Mouse (Mus musculus) right cerebral cortex, postnatal 4 days (tissue): ENCODE measurements around the gene Lrfn2.

ENCODE experiments used
- DNase-seq: peaks from one replicate; pipeline ENCODE4 v3.0.0-alpha.2; 2022

The Lrfn2 gene

DNA sequence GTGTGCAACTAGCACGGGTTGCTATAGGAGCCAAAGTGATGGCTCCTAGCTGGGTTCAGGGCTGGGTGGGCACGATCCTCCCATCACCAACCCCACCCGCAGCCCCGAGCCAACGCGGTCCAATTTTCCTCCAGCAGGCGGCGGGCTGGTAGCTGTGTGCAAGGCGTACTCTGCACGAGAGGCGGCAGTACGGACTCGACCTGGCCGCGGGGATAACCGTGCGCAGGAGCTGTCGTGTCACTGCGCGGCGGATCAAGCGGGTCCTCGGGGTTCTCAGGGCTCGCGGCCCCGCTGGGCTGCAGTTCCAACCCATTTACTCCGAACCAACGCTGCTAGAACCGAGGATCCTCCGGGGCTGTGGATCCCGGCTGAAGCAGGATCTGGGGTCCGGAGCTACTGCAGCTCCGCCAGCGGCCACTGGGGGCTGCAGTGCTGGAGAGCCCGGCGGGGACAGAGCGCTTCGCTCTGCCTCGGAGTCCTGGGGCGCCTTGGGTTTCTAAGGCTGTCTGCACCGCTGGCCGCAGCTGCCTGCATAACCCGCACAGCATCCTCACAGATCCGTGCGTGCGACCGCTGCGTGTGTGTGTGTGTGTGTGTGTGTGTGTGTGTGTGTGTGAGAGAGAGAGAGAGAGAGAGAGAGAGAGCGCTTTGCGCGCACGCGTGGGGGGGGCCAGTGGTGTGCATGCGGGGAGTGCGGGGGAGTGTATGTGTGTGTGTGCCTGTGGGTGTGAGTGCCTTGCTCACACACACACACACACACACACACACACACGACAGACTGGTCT lies at the start of gene Lrfn2:
Gene Lrfn2, plus strand, starts transcription at position 759 of the 785 bp plus-strand sequence.
- peak; percentile 93 for DNase-seq

DNA sequence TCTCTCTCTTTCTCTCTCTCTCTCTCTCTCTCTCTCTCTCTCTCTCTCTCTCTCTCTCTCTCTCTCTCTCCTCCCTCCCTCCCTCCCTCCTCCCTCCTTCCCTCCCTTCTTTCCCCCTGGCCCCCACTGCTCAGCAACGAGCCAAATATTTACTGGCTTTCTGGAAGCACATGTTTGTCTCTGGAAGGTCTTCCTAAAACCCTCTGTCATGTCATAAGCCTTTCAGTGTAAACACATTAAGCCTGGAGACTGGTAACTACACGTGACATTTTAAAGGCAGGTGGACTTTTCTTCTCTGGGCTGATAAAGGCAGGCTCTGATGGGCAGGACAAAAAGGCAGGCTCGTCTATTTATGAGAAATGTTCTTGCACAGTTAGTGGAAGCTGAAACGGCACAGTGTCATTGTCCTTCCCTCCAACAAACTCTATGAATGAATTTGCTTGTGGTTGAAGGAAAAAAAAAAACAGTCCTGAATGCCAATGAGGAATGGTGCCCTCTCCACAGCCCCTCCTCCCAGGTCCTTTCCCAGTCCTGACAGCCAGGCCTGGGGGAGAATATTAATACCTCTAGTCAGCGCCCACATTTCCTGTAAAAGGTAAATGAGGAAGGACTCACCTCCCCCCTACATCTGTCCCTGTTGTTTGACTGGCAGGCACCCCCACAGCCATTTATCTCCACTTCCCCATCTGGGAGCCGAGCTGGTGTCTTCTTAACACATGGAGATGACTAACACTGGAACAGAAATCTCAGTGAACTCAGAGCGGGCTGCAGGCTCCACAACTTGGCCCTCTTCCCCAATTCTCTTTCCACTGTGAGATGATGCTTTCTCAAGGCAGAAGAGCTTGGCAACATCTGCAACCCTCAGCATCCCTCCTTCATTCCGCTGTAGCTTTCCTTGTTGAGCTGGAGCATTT lies 44.5 kb upstream of the Lrfn2 start:
- no peak for DNase-seq

DNA sequence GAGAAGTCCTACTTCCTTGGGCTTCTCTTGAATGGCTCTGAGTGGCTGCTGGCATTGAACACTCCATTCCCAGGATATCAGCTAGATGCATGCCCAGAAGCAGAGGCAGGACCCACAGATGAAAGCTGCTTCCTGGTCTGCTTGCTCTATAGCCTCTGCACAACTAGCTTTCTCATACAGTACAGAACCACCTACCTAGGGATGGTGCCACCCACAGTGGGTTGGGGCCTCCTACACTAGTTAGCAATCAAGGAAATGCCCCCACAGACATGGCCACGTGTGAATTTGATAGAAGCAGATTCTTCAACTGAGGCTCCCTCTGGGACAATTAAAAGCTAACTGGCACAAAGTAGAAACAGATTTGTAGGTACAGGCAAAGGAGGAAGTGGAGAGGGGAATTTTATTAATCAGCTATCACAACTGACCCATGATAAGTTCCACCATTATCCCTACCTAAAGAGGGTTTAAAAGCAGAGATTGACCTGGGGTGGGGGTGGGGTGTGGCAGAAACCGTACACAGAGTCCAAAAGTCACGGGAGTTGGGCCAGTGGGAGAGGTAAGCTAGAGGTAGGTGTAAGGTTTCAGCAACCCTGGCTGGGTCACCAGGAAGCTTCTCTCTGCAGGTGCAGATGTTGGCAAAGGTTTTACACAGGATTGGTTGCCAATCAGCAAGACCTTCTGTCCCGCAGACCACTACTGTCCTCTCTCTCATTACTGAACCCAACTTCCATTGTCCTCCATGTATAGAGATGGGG lies 26.7 kb upstream of the Lrfn2 start:
- no peak for DNase-seq

DNA sequence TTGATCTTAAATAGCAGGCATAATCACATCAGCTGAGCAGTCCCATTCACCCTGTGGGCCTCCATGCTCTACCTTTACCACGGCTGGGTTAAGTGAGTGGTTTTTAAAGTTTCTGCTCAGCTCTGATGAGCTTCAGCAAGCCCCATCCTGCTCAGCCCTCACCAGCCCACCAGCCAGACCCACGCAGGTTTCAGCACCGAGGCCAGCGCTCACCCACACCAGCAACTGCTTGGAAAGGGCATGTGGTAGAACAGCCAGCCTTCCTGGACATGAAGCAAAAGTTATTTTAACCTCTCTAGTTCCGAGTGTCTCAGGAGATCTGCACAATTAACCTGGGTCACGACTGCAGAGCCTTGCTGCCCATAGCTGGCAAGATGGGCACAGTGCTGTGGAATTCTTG lies 18.7 kb upstream of the Lrfn2 start:
- peak; percentile 11 for DNase-seq

DNA sequence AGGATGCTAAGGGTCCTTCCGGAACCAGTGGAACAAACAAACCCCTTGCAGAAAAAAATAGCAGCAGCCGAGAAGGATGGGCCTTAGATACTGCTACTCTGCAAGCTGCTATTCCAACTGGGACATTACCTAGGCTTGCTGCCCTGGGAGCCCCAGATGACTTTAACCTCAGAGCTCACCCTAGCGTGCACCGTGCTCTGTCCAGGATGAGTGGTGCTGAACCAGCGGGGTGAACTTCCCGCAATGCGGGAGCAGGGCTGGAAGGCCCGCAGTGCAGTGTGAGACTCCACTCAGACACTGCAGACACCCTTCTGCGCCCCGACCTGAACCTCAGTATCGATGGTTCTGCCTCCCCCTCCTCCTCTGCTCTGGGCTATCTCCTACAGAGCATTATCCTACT lies 14.8 kb upstream of the Lrfn2 start:
- DNase-seq = no peak

DNA sequence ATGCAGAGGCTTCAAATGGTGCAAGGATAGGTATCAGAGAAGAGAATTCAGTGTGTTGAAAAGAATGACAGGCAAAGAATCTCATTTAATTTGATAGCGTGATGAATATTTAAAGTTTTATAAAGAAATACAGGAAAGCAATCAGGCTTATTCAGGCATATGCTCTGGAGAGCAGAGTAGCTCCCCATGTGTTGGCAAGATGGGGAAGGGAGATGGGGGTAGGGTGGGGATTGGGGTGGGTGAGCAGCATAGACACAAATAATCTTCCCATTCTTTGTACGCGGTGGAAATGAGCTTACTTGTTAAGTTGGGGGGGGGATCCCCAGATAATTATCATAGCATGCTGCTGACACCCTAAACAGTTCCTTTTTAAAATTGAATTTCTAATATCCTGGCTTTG lies 13.7 kb upstream of the Lrfn2 start:
- DNase-seq = no peak

DNA sequence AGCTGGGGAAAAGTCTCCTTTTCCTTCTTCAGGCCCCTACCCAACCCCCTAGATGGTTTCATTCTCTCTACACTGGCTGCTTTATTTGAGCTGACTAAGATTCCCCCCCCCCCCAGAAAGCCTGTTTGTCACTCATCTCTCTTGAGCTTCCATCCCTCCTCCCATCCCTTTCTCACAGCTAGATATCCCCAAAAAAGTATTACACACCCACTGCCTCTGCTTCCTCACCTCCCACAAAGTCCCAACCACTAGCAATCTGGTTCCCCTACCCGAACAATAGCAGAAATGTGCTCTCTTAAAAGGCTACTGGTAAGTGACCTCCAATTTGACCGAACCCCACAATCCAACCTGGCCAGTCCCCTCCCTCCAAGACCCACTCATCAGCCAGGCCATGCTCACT lies 9.3 kb upstream of the Lrfn2 start:
- DNase-seq = no peak

DNA sequence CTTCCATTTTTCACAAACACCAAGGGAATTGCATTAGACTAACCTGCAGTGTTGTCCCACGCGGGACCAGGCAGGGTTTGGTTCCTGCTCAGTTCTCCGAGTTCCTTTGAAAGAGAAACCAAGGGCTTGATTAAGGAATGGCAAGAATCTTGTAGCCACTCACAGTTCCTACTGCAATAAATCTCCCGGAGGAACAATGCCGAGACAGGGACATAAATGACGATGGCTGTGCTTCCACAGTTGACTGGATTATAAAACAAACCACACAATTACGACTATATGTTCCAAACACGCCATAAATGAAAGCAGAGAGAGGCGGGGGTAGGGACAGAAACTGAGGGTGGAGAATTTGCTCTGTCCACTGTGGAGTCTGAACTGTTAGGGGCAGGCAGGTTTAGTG lies 6.8 kb upstream of the Lrfn2 start:
- DNase-seq = no peak

DNA sequence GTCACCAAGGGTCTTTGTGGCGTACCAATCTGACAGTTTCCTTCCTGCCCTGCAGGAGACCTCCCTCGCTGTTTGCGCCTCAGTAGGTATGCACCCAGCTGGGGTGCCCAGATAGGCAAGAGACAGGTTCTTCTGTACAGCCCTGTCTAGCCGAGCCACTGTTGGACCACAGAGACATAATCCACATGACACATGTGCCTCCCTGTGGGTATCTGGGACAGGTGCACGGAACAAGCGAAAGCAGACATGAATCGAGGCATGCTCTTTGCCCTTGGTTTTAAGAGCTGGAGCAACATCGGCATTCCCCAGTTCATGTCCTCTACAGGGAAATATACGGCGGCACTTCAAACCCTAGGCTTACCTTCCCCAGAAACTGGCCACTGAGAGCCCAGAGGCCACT lies 1.2 kb upstream of the Lrfn2 start:
- DNase-seq = peak; percentile 17

DNA sequence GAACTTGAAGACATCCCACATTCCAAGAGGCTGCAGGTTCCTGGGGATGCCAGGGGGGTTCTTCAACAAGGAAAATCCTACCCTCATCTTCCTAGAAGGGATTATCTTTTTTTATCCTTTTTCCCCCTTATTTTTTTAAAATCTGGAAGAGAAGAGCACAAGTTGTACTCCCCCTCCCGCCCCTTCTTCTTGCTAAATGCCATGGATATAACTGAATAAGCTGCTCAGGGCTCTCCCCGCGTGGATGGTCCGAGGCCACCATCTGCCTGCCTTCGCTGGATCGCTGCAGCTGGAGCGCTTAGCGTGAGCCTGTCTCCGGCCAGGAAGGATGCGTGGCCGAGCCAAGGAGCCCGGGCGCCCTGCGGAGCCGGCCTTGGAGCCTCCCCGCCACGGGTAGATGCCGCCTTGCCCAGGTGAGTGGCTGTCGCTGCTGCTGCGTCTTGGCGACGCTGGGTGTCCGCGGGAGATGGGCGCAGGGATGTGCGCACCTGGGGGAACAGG lies 277 bp downstream of the Lrfn2 start:
- peak; percentile 43 for DNase-seq

DNA sequence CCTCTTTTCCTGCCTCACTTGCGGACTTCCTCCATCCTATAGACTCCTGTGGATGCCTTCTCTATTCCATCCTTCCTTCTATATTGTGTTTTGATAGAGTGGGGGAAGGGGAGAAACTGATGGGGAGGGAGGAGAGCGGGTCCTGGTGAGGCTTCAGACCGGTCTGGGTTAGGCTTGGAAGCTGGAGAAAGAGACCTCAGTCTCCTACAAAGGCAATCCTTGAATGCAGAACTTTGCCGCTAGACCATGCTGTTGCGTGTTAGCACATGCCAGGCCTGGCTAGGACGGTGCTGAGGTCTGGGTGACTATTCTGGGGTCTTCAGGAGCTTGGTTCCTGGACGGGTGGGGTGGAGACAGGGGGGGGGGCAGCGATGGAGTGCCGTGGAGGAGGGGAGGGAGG lies 737 bp downstream of the Lrfn2 start:
- DNase-seq = no peak

DNA sequence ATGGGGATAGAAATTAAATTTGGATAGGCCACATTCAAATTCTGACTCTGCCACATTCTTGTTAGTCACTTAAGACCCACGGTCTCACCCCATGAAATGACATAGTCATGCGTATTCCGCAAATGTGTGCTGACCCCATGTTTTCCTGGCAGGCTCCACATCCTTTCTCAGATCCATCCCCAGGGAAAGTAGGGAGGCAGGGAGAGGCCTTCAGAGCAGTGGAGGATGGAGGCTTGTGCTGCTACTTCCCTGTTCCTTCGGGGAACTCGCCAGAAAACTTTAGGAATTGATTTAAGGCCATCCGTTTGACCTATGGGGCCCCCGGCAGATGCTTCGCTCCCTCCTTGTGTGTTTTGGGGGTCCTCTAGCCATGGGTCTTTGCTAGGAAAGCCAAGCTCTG lies 3.0 kb downstream of the Lrfn2 start:
- no peak for DNase-seq

DNA sequence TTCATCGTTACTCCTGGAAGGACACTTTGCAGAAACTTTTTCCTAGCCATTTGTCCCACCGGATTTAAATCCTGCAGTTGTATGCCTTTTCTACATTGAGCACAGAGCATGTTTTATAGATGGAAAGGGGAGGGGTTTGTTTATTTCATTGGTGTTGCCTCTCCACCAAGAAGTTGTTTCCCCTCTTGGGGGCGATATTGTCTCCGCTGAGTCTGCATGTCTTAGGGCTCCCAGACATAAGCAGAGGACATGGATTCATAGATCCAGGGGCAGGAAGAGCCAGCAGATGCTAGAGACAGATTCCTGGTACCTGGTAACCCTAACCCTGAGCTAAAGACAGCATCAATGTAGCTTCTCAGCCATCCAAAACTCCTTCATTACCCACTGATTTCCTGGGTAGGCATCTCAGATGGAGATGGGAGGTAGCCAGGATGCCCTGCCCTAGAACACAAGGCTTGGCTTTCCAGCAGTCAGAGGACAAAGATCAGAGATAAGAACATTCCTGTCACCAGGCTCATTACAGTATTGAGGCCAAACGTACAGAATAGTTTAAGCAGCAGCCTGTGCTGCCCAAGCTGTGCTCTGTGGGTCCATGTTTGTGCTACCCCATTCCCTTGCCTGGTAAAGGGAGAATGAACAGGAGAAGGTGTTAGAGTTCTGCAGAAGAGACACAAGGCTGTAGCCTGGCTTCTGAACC lies 4.4 kb downstream of the Lrfn2 start:
- DNase-seq = no peak

DNA sequence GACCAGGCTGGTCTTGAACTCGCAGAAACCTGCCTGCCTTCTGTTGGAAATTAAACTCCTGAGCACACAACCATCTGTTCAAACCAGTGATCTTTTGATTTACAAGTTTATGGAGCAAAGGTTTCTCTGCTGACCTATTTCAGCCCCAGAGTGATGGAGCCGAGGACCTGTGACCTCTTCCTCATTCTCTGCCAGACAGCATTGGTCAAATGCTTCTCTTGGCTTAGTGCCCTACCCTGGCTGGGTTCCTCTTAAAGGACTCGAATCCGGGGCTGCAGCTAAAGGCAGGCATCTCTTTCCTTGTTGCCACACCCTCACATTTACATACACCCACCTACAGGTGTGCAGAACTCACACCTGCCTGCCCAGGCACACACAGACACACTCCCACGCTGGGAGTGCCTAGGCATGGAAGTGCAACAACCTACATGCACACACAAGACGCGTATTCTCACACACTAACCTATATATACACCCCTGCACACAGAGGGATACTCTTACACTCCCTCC lies 6.6 kb downstream of the Lrfn2 start:
- DNase-seq = no peak

DNA sequence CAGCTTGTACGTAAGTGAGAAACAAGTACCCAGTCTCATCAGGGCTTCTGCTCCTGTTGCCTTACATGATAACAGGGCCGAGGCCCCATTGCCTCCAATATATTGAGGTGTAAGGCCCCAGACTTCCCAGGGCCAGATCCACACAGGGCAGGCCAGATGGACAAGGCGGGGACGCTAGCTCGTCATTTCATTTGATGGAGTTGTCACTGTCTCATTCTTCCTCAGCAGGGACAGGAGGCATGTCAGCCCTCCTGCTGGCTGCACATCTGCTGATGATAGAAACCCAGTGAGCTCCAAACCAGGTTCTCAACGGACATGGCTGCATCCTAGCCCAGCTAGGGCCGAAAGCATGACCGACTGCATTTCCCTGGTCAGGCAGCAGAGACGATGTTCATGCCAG lies 14.1 kb downstream of the Lrfn2 start:
- no peak for DNase-seq

DNA sequence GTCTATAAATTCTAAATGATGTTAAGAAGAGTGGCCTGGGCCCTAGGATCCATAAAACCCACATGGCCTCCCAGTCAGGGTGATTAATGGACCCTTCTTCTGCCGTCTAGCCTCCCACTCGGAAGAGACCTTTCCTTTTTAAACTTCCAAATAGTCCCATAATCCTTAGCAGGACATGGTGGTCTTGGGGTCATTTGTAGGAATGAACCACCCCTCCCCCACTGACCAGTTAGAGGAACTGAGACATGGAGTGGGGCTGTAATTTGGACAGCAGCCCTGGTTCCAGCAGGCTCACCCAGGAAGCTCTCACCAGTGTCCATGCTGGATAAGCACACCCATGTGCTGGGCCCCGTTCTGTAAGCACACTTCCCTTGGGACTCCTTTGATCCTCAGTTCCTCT lies 14.6 kb downstream of the Lrfn2 start:
- no peak for DNase-seq

DNA sequence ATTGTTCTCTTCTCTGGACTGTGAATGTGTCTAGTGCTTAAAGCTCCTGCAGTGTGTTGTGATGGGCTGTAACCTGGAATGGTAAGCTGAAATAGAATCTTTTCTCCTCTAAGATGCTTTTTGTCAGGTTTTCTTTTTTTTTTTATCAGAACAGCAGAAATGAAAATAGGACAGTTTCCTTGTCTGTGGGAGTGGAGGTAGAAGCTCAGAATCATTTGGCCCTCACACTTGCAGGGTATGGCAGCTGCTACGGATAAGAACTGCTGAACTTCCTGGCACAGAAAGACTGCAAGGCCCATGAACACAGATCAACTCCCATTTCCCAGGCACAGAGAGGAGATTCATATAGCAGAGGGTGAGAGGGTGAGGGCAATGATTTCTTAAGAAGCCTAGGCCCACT lies 19.1 kb downstream of the Lrfn2 start:
- no peak for DNase-seq

DNA sequence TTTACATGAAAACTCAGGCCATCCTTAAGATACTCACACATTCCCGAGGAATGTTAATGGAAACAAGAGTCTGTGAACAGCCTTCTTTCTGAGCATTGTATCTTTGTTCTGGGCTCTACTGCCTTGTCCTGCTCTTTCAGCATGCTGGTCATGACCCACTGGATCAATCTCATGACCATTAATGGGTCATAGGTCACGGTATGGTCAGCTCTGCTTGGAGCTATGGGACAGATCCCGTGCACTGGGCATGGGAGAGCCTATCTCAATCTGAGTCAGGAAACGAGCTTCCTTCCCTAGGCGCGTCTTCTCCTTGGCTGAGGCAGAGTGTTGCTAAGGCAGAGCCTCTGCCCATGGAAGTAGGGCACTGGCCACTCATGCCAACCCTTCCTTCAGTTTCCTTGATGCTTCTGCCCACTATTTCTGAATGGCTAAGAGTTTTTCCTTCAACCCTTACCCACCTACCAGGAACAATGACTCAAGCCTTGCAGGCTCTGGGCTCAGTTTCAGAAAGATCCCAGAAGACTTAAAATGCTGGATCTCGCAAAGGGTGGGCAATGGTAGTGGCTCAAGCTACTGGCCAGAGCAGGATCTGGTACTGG lies 24.0 kb downstream of the Lrfn2 start:
- no peak for DNase-seq

DNA sequence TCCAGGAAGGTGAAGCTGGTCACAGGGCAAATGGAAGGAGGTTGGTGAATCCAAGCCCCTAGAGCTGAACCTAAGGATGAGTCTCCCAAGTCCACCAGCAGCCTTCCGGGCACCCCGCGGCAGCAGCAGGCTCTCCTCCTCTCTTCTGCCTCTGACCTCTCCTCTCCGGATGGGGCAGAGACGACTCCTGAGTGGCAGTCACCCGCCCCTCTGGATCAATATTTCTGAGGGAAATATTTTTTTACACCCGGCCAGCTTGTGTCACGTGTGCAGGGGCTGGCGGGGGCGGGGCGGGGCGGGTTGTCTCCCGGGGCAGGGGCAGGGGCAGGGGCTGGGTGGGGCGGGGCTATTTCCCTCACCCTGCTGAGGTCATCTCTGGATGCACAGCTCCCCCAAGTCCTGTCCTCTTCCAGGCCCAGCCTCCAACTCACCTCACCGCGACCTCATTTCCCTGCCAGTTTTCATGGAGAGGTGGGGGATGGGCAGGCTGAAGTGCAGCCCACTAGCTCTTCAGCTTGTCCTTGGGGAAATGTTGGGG lies 28.1 kb downstream of the Lrfn2 start:
- no peak for DNase-seq

DNA sequence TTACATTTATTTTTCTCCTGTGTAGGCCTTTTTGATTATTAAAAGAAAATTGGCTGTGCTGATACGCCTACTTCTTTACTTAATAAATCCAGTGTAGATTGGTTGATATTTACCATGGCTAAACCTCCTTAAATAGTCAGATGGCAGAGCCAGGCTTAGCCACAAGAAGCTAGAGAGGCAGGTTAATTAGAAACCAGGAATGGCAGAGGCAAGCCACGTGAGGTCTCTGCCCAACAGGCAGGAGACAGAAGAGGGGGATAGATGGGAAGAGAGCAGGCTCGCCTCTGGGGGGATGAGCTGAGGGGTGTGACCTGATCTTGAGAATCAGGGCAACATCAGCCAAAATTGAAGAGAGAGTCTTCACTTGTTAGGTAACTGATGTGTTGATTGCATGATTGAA lies 30.5 kb downstream of the Lrfn2 start:
- DNase-seq = no peak

DNA sequence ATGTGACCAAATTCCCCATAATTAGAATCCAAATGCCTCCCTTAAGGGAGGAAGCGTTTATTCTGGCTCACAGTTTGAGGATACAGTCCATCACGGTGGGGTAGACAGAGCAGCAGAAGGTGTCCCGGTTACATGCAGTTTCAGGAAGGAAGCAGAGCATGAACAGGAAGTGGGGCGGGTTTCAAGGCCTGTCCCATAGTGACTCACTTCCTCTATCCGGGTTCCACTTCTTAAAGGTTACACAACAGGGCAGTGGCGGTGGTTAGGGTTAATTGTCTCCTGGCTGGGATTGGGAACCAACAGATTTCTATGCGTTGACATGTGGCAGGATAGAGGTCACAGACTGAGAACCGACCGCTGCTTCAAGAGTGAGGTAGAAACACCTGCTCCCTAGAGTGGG lies 31.6 kb downstream of the Lrfn2 start:
- no peak for DNase-seq

DNA sequence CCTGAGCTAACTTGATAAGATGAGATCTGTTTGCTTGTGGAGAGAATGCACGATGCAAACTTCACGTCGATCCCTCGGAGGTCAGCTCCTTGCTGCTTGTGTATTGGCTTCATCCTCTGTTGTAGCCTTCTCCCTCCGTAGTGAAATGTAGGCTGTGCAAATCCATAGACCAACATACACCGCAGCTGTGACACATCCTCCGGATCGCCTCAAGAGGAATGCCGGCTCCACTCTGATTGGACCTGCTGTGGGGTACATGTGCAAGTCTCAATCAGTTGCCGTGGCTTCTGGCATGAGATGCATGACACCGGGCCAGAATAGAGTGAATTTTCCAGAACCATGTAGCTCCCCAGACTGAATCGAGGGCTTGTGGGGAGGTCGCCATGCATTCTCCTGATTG lies 36.1 kb downstream of the Lrfn2 start:
- no peak for DNase-seq
